Mouse (Mus musculus) bone marrow macrophage, adult 2 months (primary cell): ENCODE data around the gene Rint1. TPM values are rescaled to one million over a fixed set of nuclear protein-coding genes. Genes with fewer than 3 reads are reported as not detected.
"Not testable (repeated sequence)": the region's sequence is repeated elsewhere in the genome, so short reads cannot be mapped to it uniquely, and the experiment has no call there.

ENCODE experiments used
- H3K27ac ChIP-seq: 2 replicates; pipeline ENCODE4 v1.5.1; 2012; ENCODE audit warnings: low read depth, low read length; ENCODE audit not compliant: insufficient read depth
- H3K4me1 ChIP-seq: 2 replicates; pipeline ENCODE4 v1.6.1; 2012; ENCODE audit warnings: low read length; ENCODE audit not compliant: control insufficient read depth, insufficient read depth
- H3K4me3 ChIP-seq: 2 replicates; pipeline ENCODE4 v1.5.1; 2012; ENCODE audit warnings: mild to moderate bottlenecking, low read length, moderate library complexity; ENCODE audit not compliant: insufficient read depth
- CTCF ChIP-seq: IDR thresholded peaks from 2 replicates; pipeline ENCODE4 v1.5.1; 2012; ENCODE audit warnings: low read depth, mild to moderate bottlenecking, low read length, moderate library complexity
- POLR2A ChIP-seq: IDR thresholded peaks from 2 replicates; pipeline ENCODE4 v1.6.1; 2012; ENCODE audit warnings: mild to moderate bottlenecking, low read depth, low read length, borderline replicate concordance
- polyA plus RNA-seq: library from polyadenylated mRNA; stranded (reverse); fragments of >200 nt; gene quantifications from 2 replicates; pipeline ENCODE4 v1.2.4, GENCODE M21; 2012; ENCODE audit not compliant: missing spikeins, insufficient read depth, insufficient read length

Rint1 gene
- polyA plus RNA-seq, 1 experiment, result 10.6 TPM

- not testable (repeated sequence) for H3K27ac ChIP-seq, H3K4me1 ChIP-seq, H3K4me3 ChIP-seq
- TF ChIP-seq CTCF, result peak; percentile 30; the same call in 1 of the 2 replicates
Observed at GRCm38 (mm10) chr5:23852916-23853315, 65.4 kb downstream of the Rint1 start.

GRCm38 (mm10) chr5:23855484-23855883 is 68.0 kb downstream of the Rint1 start:
- no peak overlapping the region for H3K27ac ChIP-seq
- no peak overlapping the region for H3K4me3 ChIP-seq
- no peak for TF ChIP-seq POLR2A
- TF ChIP-seq CTCF, result no peak
- no peaks in the 10 kb centered on the region for H3K4me1 ChIP-seq

- no peak overlapping the region for H3K4me3 ChIP-seq
- TF ChIP-seq POLR2A (no peak), CTCF (no peak)
- no peak overlapping the region for H3K27ac ChIP-seq
- H3K4me1 ChIP-seq, result no peaks in the 10 kb centered on the region
Observed at GRCm38 (mm10) chr5:23856164-23856563, 68.7 kb downstream of the Rint1 start.

- TF ChIP-seq POLR2A (no peak), CTCF (no peak)
- Histone ChIP-seq H3K4me3 (no peak overlapping the region), H3K4me1 (no peaks in the 10 kb centered on the region), H3K27ac (no peak overlapping the region)
Observed at GRCm38 (mm10) chr5:23857189-23857588, 69.7 kb downstream of the Rint1 start.

- Histone ChIP-seq H3K4me3 (no peak overlapping the region), H3K4me1 (no peaks in the 10 kb centered on the region), H3K27ac (no peak overlapping the region)
- TF ChIP-seq CTCF (no peak), POLR2A (no peak)
Observed at GRCm38 (mm10) chr5:23858001-23858400, 70.5 kb downstream of the Rint1 start.

GRCm38 (mm10) chr5:23858643-23859042 is 71.1 kb downstream of the Rint1 start:
- TF ChIP-seq CTCF (no peak), POLR2A (no peak)
- Histone ChIP-seq H3K27ac (no peak overlapping the region), H3K4me1 (no peaks in the 10 kb centered on the region), H3K4me3 (no peak overlapping the region)

- Histone ChIP-seq H3K4me3 (no peak overlapping the region), H3K27ac (no peak overlapping the region), H3K4me1 (no peaks in the 10 kb centered on the region)
- TF ChIP-seq POLR2A, result no peak
- no peak for TF ChIP-seq CTCF
Observed at GRCm38 (mm10) chr5:23859087-23859718, 71.7 kb downstream of the Rint1 start.

GRCm38 (mm10) chr5:23859896-23860295 is 72.4 kb downstream of the Rint1 start:
- TF ChIP-seq CTCF (no peak), POLR2A (no peak)
- H3K4me1 ChIP-seq, result no peaks in the 10 kb centered on the region
- H3K4me3 ChIP-seq, result no peak overlapping the region
- no peak overlapping the region for H3K27ac ChIP-seq

- no peak for TF ChIP-seq POLR2A
- TF ChIP-seq CTCF, result no peak
- no peak overlapping the region for H3K4me3 ChIP-seq
- H3K4me1 ChIP-seq, result no peaks in the 10 kb centered on the region
- no peak overlapping the region for H3K27ac ChIP-seq
Observed at GRCm38 (mm10) chr5:23861721-23862120, 74.2 kb downstream of the Rint1 start.

- TF ChIP-seq CTCF, result no peak
- Histone ChIP-seq H3K27ac (no peak overlapping the region), H3K4me1 (no peaks in the 10 kb centered on the region), H3K4me3 (no peak overlapping the region)
Observed at GRCm38 (mm10) chr5:23862291-23862690, 74.8 kb downstream of the Rint1 start.
